Mouse (Mus musculus) adrenal gland, postnatal 4 days (tissue): ENCODE results near the gene Kdelc2. TPM values are rescaled to one million over a fixed set of nuclear protein-coding genes. Genes with fewer than 3 reads are reported as not detected.

ENCODE experiments used
- DNase-seq, 2 experiments: peaks; one replicate each; pipeline ENCODE4 v3.0.0; 2021 to 2022; ENCODE audit warnings: low spot score in 2 of 2, mixed read lengths in 2 of 2
- long read RNA-seq, 2 experiments: library from polyadenylated mRNA; stranded (forward); transcript quantifications; one replicate each; pipeline ENCODE4 v2.0.0; 2021
- total RNA-seq, 2 experiments: library from RNA; stranded (reverse); gene quantifications; 2 replicates each; pipeline ENCODE4 v1.2.3; 2021

Kdelc2 gene
- 10 to 100 TPM; 23.3 to 25.1 TPM for total RNA-seq
- long read RNA-seq, experiment 1, partial matches to known transcripts = 1 of 6 reads
- long read RNA-seq, experiment 1, other reads (novel, unspliced or antisense) = 1 of 6 reads
- long read RNA-seq, experiment 2, transcript Kdelc2-201 (8 exons, 3,642 nt) = major isoform, 13 of 18 reads
- long read RNA-seq, experiment 2, partial matches to known transcripts = 2 of 18 reads
- long read RNA-seq, experiment 2, other reads (novel, unspliced or antisense) = 3 of 18 reads

GRCm38 (mm10) chr9:53383951-53384866 lies at the start of gene Kdelc2:
Gene Kdelc2, plus strand, starts transcription at chr9:53384025.
- DNase-seq = peak; percentile 41 to 58

- DNase-seq = no peak
Measured at GRCm38 (mm10) chr9:53335131-53335530, 48.7 kb upstream of the Kdelc2 start.

GRCm38 (mm10) chr9:53339603-53340002 lies 44.2 kb upstream of the Kdelc2 start:
- DNase-seq = no peak

DNA sequence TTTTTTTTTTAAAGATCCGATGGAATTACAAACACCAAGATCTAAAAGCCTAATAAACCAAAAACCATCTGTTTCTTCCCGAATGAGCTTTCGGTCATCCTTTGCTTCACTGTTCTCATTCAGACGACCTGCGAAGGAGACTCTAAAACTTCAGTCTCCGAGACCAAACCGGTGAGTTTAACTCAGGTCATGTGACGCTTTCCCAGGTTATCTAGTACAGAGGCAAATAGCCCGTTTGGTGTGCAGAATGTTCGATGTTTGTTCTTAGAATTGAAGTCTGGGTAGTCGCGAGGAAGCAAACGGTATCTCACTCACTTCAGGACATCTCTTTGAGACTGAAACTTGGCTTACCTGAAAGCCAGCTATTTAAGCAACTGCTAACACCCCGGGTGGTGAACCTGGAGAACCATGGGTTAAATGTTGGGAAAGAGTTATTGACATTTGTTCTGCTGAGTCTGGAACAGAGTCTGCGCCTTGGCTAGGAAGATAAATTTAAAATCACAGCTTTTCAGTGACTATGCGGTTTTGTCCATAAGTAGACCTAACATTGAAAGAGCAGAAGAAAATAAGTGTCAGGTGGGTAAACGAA lies 43.4 kb upstream of the Kdelc2 start:
- no peak for DNase-seq

- no peak for DNase-seq
Measured at GRCm38 (mm10) chr9:53340969-53341368, 42.9 kb upstream of the Kdelc2 start.

DNA sequence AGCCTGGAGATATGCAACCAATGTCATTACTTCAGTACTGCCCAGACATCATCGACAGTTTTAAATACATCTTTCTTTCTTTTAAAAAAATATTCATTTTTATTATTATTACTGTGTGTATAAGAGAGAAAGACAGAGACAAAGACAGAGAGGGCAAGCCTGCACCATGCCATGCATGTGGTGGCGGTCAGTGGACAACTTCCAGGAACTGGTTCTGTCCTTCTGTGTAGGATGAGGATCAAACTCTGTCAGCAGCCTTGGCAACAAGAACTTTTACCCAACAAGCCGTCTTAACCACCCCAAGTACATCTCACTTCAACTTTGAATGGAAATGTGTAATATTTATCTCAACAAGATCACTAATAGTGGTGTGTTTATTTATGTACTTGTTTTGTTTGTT lies 41.8 kb upstream of the Kdelc2 start:
- DNase-seq = no peak

- no peak for DNase-seq
Measured at GRCm38 (mm10) chr9:53344646-53345432, 39.0 kb upstream of the Kdelc2 start.

DNA sequence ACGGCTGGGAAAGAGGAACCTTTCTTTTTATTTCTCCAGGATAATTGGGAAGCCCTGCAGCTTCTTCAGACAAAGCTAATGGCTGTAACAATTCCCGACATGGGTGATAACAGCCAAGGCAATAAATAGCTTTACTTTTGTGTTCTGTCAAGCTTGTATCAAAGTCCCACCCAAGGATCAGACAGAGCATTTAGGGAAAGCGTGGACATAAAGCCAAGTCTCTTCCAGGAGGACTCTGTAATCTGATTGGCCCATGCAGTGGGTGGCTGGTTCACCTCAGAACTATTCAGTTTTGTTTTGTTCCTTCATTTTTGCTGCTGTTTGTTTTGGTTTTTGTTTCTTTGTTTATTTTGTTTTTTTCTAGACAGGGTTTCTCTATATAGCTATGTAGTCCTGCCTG lies 38.1 kb upstream of the Kdelc2 start:
- DNase-seq = no peak

DNA sequence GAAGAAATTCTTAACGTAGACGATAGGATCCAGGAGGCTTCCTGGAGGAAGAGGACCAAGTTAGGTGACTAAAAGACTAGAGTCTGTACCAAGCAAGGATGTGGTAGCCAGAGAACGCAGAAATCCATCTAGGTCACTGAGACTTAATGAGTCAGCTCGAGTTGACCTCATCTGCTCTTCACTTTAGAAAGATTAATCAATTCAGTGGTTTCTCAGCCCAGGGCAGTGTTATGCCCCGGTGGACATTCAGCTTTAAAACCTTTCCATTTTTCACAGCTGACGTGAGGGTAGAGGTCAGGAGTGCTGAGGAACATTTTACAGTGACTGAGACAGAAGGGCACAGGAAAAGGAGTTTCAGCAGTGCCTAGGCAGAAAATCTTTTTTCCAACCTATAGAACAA lies 37.4 kb upstream of the Kdelc2 start:
- DNase-seq = no peak

GRCm38 (mm10) chr9:53349211-53349610 lies 34.6 kb upstream of the Kdelc2 start:
- no peak for DNase-seq

DNA sequence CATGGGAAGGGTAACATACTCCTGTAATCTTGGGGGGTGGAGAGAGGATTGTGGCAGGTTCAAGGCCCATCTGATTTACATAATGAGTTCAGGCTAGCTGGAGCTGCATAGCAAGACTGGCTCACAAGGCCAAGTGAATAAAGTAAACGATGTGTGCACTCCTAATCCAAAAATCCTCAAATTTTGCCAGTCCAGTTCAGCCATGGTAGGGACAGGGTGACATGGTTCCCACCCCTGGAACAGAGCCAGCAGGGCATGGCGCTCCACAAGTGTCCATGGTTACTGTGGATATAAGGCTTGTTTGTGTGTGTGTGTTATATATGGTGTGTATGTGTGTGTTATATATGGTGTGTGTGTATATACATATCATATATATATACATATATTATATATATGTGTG lies 33.5 kb upstream of the Kdelc2 start:
- DNase-seq = no peak

DNA sequence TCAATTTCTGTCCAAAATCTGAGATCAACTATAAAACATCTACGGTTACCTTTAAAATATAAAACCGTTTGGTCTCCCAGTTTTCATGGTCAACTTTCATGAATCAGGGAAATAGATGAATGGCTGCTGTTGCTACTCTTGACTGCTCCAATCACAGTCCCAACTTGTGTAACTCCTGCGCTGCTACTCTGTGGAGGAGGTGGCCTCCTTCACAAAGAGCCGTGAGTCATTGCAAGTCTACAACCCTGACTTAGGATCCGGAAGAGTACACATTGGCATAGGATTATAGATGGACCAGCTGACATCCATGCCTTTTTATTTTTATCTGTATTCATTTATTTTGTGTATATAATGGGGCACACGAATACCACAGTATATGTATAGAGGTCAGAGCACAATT lies 31.9 kb upstream of the Kdelc2 start:
- DNase-seq = no peak

DNA sequence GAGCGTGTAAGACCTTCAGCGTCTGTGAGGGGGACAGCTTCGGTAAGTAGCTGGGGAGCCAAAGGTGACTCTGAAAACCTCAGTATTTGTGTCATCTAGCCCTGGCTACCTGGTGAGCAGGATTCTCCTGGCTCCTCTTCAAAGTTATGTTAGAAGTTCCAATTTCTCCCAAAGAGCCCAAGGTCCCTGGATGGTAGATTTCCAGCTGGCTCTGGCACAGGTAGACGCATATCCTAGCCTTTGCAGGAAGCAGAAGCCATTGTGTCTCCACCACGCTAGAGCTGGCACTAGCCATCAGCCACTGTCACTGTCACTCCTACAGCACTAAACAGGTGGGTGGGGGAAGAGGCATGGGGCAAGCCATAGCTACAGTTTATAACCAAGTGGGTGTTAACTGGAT lies 30.7 kb upstream of the Kdelc2 start:
- no peak for DNase-seq

- DNase-seq = no peak
Measured at GRCm38 (mm10) chr9:53356219-53357155, 27.3 kb upstream of the Kdelc2 start.

GRCm38 (mm10) chr9:53371339-53371738 lies 12.5 kb upstream of the Kdelc2 start:
- DNase-seq = no peak

DNA sequence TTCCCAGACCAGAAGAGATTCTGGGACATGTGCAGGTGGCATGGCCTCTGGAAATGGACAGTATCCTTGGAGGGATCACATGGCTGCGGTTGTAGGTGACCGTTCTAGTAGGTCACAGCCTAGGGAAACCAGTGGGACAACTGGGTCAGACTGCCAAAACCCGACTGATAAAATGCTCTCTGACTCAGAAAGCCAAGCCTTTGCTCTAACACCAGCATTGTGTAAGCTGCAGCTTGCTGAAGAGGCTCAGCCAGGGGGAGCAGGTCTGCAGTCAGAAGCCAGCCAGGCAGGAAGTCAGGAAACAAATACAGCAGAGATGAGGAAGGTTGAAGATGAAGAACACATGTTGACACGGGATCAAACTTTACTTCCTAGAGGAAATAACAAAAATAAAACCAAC lies 7.9 kb upstream of the Kdelc2 start:
- no peak for DNase-seq

- DNase-seq = no peak
Measured at GRCm38 (mm10) chr9:53376820-53377219, 7.0 kb upstream of the Kdelc2 start.

GRCm38 (mm10) chr9:53377597-53377996 lies 6.2 kb upstream of the Kdelc2 start:
- DNase-seq = no peak

DNA sequence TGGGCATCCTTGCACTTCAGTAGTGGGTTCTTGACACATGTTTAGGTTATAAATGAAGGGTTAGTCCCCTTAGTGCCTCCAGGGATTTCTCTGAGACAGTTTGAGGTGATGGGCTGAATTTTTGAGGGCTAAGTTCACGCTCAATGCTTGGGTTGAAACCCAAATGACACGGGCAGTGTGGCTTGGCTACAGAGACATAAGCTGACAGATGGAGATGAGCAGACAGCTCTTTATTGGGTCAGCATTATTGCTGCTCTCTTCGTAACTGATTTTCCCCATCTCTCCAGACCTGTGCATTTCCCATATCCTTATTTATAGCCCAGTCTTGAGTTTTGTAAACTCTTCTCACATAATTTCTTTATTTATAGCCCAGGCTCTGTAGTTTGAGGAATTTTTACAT lies 5.7 kb upstream of the Kdelc2 start:
- DNase-seq = no peak

DNA sequence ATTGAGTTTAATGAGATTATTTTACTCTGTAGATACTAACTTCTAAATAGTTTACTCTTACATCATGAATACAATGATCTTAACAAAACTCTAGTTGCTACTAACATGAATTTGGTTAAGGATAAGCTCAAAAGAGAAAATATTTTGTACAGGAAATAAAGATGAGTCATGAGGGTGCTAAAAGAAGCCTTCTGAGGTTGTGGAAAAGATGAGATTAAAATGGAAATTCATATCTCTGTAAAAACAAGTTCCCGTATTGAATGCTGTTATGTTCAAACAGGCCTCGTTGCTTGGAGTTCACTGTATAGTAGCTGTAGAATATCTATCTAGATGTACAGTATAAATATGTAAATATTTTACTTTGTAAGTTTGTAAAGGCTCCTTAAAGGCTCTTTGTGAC lies 3.2 kb upstream of the Kdelc2 start:
- no peak for DNase-seq
